Mouse (Mus musculus) 416B (cell line): ENCODE measurements around the gene Ust.

ENCODE experiments used
- DNase-seq: peaks from one replicate; pipeline ENCODE4 v3.0.0; 2011; ENCODE audit warnings: low read depth

The Ust gene

DNA sequence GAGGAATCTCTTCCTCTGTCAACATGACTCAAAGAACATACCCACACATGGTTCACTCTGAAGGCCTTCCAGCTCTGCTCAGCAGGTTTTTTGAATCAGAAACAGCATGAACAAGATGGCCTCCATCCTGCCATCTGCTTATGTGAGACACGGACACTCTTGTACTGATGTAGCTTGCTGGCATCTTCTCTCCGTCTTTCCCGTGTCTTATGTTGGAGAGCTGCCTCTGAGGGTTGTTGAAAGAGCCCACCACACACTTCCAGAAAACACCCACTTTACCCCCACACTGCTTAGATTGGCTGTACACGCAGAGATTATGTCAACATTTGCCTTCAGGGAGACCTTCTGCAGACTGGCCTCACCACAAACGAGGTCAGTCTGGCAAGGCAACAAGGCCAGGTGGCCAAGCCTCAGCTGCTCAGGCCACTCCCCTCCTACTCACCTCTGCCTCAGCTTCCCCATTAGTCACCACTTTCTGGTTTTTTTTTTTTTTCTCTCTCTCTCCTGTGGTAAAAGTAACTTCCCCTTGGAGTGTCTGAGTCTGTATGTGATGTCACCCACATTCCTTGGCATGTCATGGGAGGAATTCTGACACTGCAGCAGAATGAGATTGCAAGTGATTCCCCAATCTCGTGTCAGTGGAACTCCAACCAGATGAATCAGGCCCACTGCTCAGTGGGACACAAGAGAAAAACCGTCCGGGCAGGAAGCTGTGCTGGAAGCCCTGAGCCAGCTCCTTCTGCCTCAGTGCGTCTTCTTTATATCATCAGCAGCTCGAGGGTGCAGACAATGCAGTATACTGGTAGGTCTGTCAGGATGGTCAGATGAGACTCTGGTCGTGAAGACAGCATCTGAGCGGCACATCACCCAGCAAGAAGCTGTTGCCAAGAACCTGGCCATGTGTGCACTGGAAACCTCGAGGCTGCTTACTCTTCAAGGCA is 19.4 kb downstream of the Ust start:
- no peak for DNase-seq

GRCm38 (mm10) chr10:8495543-8496141 is 23.0 kb downstream of the Ust start:
- DNase-seq: no peak

- no peak for DNase-seq
Observed at GRCm38 (mm10) chr10:8491909-8492591, 26.6 kb downstream of the Ust start.

- no peak for DNase-seq
Observed at GRCm38 (mm10) chr10:8487388-8487787, 31.2 kb downstream of the Ust start.

DNA sequence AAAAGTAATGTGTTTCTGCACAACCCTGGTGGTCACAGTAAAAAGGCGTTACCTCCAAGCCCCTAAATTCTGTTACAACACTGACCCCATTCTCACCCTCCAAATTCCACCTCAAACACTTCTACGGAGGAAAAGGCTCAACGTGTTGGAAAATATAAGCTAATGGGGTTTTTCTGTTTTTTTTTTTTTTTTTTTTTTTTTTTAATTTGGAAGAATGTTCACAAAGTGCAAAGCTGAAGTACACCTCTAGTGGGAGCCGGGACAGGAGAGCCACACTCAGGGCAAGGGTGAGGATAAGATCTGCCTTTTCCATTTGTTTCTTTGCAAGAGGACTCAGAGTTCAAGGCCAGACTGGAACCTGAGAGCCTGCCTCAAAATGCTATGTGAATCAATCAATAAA is 34.1 kb downstream of the Ust start:
- DNase-seq: no peak

GRCm38 (mm10) chr10:8482779-8483178 is 35.8 kb downstream of the Ust start:
- DNase-seq: no peak

GRCm38 (mm10) chr10:8479779-8480178 is 38.8 kb downstream of the Ust start:
- no peak for DNase-seq

- no peak for DNase-seq
Observed at GRCm38 (mm10) chr10:8477936-8478335, 40.7 kb downstream of the Ust start.

DNA sequence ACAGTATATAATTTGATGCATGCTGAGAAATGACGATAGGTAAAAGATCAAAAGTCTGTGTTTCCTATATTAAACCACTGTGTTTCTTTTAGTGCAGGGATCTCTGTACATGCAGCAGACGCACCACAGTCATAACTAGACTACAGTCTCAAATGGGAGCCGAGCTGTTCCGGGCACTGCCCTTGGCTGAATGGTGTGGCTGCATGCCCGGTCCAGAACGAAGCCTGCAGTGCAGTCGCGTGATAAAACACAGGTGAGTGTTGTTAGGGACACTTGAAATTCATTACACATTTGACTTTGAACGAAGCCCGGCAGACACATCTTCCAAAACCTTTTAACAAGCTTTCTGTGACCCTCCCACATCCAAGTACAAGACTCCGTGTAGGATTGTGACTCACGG is 46.6 kb downstream of the Ust start:
- no peak for DNase-seq

GRCm38 (mm10) chr10:8471012-8471411 is 47.6 kb downstream of the Ust start:
- no peak for DNase-seq

DNA sequence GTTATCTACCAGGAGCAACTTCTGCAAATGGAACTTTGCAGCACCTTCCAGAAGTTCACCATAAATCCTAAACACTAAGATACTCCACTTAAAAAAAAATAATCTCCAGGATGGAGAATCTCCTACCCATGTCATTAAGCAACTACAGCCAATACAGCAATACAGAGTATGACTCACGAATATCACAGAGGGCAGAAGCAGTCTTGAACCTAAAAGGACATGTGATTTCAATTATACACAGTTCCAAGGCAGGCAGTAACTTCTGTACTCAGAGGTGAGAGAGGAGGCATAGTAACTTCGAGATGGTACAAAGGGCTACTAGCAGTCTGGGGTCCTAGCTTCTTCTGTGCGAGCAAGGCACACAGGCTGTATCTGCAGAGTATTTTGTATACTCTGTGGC is 49.1 kb downstream of the Ust start:
- no peak for DNase-seq

DNA sequence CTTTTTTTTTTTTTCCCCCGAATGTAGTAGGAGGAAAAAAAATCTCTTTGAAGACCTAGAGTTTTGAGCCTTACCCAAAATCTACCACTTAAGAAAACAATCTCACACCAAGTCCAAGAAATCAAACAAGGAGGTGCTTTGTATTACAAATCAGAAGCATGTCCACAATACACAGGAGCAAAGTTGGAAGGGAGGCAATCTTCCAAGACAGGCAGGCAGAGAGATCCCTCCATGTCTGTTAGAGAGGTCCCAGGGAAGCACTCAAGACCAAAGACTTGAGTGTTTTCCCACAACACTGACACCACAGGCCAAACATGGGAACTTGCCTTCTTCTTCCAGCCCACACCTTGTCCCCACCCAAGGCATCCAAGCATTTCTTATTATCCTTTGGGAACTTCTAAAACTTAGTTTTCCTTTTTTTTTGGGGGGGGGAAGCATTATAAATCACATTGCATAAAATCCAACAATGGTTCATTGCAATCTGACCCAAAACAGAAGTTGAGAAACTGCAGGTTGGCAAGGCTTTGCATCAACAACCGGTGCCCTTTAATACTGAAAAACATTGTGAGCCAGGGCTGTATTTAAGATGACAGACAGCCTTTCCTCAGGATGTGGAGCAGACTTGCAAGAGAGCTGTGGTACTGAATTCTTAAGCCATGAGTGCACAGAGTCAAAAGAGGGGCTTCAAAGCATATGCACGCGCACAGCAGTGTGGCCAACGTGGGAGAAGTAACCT is 49.8 kb downstream of the Ust start:
- DNase-seq: no peak

GRCm38 (mm10) chr10:8465918-8466317 is 52.7 kb downstream of the Ust start:
- DNase-seq: no peak

DNA sequence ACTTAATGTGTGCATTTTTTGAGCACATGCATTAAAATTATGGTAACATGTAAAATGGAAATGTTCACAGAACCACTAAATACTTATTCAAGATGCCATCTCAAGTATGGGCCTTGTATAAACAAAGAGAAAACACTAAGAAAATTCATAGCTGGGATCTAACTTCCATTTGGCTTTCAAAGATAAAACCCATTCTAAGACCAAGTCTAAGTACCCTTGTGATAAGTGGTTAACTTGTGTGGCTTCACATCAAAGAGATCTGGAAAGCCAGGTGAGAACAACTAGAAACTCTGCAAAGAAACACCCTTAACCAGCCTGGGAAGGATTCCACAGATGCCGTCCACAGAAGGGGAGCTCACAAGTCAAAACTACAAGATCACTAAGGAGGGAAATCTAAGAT is 53.4 kb downstream of the Ust start:
- DNase-seq: no peak

DNA sequence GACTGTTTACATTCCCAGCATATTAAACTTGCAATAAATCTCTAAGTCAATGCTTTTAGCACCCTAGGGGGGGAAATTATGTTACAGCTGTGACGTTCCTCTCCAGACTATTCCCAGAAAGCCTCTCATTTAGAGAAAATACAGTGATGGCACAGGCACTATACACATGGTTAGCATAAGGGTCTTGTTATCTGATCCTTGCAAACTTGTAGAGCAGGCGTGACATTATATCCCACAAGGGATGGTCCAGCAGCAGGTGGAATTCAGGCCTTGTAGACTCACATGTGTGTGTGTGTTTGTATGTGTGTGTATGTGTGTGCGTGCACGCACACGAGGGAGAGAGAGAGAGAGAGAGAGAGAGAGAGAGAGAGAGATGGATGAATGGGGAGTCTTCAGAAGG is 57.3 kb downstream of the Ust start:
- DNase-seq: no peak

DNA sequence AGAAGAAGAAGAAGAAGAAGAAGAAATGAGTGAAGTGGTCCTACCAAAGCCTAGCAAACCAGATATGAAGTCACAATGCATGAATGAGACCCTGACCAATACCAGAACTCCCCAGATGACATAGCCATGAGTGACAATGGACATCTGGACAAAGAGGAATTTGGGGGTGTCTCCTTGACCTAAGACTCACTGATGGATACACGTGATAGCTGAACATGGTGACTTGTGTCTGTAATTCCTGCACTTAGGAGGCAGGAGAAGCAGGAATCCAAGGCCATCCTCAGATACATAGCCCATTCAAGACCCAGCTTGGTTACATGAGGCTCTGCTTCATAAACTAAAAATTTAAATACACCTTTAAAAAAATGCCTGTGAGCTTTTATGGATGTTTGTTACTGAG is 63.9 kb downstream of the Ust start:
- DNase-seq: peak; percentile 23

DNA sequence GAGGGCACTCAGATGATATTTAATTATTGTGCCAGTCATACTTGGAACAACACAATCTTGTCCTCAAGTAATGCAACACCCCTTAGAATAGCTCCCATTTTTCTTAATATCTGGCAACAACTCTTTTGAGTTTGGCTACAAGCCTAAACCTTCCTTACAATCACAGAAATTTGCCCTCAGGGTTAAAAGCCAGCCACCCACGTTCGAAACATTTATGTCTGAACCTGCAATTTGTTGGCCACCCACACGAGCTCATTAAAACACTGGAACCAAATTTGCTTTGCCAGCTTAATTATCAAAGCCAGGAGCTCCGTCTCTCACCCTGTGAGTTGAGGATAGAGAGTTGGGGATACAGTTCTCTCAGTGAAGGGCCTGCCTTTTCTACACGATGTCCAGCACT is 70.9 kb downstream of the Ust start:
- no peak for DNase-seq

GRCm38 (mm10) chr10:8446972-8447371 is 71.7 kb downstream of the Ust start:
- no peak for DNase-seq

DNA sequence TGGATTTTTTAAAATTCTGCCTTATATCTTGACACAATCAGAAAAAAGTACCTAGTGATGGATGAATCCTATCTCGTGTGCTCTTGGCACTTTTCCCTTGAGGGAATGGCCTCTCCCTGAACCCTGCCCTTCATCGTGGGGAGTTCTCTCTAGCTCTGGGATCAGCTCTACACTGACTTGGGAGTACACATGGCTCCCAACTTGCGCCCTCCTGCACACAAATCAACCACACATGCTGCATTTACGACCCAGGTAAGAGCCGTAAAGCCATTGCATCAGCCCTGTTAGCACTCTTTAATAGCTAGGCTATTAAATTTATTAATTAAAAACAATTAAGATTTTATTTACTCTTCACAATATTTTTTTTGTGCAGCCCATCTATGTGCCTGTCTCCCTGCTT is 74.6 kb downstream of the Ust start:
- no peak for DNase-seq

GRCm38 (mm10) chr10:8431857-8432256 is 86.8 kb downstream of the Ust start:
- no peak for DNase-seq

GRCm38 (mm10) chr10:8428787-8429778 is 89.5 kb downstream of the Ust start:
- no peak for DNase-seq
